Mouse (Mus musculus): ENCODE results near the gene Col9a3.
A peak's percentile ranks its signal among the peaks of the same experiment; 100 is the strongest.

Col9a3 gene

DNA sequence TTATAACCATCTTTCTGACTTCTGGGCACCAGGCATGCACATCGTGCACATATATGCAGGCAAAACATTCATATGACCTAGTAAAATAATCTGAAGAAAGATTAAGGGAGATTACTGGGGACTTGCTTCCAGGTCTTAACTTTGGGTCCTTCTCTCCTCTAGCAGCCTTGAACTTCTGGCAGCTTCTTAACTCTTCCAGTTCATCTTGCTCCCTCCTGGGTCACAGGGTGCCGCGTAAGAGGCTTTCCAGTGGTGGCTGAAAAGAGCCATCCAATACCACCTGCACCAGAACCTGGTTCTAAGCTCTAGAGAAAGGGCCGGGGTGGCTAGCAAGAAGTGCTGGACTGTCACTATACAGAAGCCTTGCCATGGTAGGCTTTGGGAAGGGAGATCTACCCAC, at the start of gene Col9a3:
TSS of gene Col9a3 (plus strand) at position 301 of the 400 bp plus-strand sequence.
- DNase-seq (ENCODE audit: low read depth, low spot score): no peak

DNA sequence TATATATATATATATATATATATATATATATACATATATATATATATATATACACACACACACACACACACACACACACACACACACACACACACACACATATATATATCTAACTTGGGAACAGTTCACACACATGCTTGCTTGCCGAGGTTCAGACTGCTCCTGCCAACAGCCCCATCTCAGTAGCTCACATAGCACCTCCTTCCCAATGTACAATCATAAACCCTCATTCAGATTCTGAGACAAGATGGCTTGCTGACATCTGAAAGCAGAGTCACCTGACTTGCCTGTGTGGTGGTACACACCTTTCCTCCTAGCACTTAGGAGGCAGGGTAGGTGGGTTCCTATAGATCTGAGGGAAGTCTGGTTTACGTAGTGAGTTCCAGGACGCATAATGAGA, 45.2 kb upstream of the Col9a3 start:
- DNase-seq (ENCODE audit: low read depth, low spot score): no peak

- no peak for DNase-seq (ENCODE audit: low read depth, low spot score)
Measured at GRCm38 (mm10) chr2:180555219-180555618, 42.4 kb upstream of the Col9a3 start.

GRCm38 (mm10) chr2:180556470-180556869, 41.1 kb upstream of the Col9a3 start:
- no peak for DNase-seq (ENCODE audit: low read depth, low spot score)

DNA sequence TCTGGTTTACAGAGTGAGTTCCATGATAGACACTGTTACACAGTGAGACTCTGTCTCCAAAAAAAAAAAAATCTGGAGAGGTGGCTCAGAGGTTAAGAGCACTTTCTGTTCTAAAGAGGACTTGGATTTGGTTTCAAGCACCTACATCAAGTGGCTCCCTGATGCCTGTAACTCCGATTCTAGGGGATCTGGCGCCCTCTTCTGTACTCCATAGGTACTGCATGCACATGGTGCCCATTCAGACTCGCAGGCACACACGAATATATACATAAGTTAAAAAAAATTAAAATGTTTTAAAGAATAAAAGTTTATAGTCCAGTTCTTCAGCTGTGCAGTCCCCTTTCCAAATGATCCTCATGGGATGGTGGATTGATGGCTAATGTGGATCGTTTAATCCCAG, 37.3 kb upstream of the Col9a3 start:
- DNase-seq (ENCODE audit: low read depth, low spot score): no peak

DNA sequence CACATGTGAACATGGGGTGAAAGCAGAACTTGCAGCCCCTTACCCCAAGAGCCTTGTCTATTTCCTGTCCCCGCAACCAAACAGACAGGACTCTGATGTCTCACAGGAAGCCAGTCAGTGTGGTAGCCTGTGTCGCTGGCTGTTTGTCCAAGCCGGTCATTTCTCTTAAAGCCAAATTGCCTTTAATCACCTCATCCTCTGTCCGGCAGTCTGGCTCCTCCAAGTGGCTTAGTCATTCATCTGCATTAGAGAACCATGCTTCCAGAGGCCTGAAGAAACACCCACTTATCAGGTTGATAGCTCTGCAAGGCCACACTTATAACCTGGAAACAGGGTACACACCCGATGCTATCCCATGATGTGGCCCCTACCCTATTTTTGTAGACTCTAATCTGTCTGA, 35.4 kb upstream of the Col9a3 start:
- no peak for DNase-seq (ENCODE audit: low read depth, low spot score)

DNA sequence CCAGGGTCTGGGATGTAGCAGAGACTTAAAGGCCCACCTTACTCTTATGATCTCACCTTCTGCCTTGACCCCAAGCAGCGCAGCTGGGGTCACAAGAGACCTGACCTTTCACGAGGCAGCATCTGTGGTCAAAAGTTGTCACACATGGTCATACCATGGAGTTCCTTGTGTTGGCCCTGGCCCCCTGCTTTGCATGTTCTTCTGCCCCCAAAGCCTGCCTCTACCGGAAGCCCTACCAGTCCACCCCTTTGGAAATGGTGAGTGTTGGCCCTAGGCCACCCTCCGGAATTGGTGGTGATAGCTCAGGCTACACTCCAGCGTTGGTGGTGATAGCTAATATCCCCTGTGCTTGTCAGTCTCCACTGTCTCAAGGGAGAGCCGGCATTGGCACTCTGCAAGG, 34.3 kb upstream of the Col9a3 start:
- DNase-seq (ENCODE audit: low read depth, low spot score): no peak

DNA sequence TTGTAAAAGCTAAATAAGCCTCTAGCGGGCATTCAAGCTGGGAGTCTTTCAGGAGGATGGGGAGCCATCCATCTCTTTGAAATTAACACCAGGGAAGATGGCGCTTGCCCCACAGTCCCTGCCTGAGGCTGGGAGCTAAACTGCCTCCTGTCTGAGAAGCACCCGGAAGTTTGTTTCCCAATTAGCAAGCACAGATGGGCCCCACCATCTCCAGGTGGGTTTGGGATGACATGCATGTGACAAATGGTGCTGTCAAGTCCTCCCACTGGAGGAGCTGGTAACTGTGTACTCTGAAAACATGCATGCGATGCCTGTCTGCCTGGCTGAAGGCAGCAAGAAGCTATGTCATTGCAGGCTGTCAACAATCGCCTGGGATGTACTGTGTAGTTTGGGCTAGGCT, 33.7 kb upstream of the Col9a3 start:
- no peak for DNase-seq (ENCODE audit: low read depth, low spot score)

DNA sequence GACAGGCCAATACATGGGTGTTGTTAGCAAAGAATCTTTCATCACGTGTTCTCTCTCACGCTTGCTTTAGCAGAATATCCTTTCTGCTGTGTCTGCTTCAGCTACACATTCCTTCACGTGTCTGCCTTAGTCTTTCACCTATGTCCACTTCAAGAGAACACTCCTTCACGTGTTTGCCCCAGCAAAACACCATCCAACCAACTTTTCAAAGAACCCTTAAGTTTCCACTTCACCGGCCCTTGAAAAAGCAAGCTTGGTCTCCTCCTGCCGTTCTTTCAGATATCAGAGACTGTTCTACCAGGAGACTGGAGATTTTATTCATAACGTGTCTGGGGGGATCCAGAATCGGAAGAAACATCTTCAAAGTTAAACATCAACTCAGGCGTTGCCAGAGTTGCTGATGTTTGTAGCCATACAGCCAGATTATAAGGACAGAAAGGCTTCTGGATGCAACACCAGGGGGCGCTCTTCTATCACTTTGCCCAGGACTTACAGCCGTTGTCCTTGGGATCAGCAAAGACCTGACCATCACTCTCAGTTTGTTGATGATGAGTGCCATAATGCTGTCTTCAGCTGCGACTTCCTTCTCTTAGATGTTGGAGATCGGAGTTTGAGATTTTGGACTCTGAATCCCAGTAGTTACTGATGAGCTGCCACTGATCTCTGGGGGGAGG, 31.2 kb upstream of the Col9a3 start:
- no peak for DNase-seq (ENCODE audit: low read depth, low spot score)

DNA sequence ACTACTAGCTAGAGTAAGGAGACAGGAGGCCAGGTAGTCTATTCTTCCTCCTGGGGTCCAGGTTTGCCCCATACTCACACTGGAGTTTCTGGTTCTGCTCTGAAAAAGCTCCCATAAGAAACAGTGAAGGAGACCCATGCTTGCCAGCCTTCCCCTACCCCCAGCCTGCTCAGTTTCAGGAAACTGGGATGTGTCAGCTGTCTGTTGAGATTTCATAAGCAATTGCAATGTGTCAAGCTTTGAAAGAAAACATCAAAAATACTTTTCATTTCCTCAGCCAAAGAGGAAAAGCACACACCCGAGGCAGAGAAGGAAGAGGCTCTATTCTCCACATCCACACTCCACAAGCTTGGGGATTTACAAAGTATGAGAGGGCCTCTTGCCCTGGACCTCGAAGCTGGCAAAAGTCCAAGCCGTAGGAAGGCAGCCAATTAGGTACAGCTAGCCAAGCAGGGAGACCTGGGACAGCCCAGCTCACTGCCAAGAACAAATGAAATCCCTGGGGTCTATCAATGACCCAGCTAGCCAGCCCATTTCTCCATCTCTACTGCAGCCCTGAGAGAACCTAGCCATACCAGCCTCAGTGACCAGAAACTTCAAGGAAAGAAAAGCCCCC, 28.5 kb upstream of the Col9a3 start:
- DNase-seq (ENCODE audit: low read depth, low spot score): no peak

GRCm38 (mm10) chr2:180576482-180576881, 21.1 kb upstream of the Col9a3 start:
- no peak for DNase-seq (ENCODE audit: low read depth, low spot score)

GRCm38 (mm10) chr2:180578686-180579085, 18.9 kb upstream of the Col9a3 start:
- DNase-seq (ENCODE audit: low read depth, low spot score): no peak

DNA sequence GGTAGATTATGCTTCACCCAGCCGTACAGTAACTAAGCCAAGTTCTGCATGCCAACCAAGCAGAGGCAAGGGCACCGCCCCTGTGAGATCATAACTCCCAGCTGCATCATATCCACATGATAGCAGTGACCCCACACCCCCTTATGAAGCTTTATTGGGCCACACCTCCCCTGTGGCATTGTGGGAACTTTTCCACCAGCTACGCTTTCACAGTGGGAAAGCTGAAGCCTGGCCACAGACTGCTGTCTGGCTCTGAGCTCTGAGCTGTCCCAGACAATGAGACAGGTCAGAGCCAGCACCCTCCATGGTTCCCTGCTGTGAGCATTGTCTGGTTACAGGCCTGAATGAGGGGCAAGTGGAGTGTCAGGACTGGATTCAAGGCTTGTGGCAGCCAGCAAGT, 16.6 kb upstream of the Col9a3 start, which contains the start of gene Mrgbp:
TSS of gene Mrgbp (plus strand) at position 303 of the 400 bp plus-strand sequence.
- DNase-seq (ENCODE audit: low read depth, low spot score): no peak

GRCm38 (mm10) chr2:180582481-180583153, 15.0 kb upstream of the Col9a3 start:
- DNase-seq (ENCODE audit: low read depth, low spot score): peak; percentile 85

GRCm38 (mm10) chr2:180583154-180583507, 14.5 kb upstream of the Col9a3 start:
- no peak for DNase-seq (ENCODE audit: low read depth, low spot score)

- no peak for DNase-seq (ENCODE audit: low read depth, low spot score)
Measured at GRCm38 (mm10) chr2:180588736-180589122, 8.9 kb upstream of the Col9a3 start.

GRCm38 (mm10) chr2:180589123-180589831, 8.3 kb upstream of the Col9a3 start, which contains the start of gene Ogfr:
TSS of gene Ogfr (plus strand) at chr2:180589245.
- peak; percentile 60 for DNase-seq (ENCODE audit: low read depth, low spot score)

- no peak for DNase-seq (ENCODE audit: low read depth, low spot score)
Measured at GRCm38 (mm10) chr2:180598157-180598705, 641 bp downstream of the Col9a3 start.

GRCm38 (mm10) chr2:180600569-180601021, 3.0 kb downstream of the Col9a3 start:
- no peak for DNase-seq (ENCODE audit: low read depth, low spot score)

- no peak for DNase-seq (ENCODE audit: low read depth, low spot score)
Measured at GRCm38 (mm10) chr2:180604781-180605180, 7.2 kb downstream of the Col9a3 start.

DNA sequence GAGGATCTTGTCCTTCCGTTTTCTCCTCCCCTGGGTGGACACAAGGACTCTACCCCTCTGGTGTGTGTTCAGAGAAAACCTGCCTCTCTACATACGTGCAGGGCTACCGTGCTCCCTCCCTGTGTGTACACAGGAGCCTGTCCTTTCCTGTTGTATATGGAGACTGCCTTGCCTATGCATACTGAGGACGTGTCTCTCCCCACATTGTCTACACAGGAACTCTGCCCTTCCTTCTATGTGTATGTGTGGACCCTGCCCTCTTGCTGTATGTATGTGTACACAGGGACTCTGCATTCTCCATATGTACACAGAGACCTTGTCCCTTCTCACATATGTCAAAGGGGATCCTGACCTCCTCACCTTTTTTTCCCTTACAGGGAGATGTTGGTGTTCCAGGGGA, 12.7 kb downstream of the Col9a3 start:
- DNase-seq (ENCODE audit: low read depth, low spot score): no peak

DNA sequence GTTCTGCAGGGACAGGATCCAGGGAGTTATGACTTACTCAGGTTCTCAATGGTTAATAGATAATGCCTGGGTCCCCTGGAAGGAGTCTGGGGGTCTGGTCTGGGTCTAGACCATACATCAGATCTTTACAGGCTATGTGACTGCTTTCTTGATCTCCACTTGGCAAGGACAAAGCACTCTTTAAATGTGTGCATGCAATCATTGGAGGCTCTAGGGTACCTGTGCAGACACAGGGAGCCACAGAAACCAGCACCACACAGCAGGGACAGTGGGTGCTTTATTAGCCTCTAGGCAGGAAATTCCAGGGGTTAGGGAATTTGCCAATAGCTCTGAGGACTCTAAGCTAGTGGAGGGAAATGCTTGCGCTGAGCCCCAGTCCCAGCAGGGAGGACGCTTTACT, 14.3 kb downstream of the Col9a3 start:
- no peak for DNase-seq (ENCODE audit: low read depth, low spot score)

All from telencephalon, adult 2 months (tissue).